Mouse (Mus musculus) thymus, adult 18-20 months (tissue): ENCODE data around the gene Olfr105-ps.

Experiments
- DNase-seq, 2 experiments: peaks; one replicate each; pipeline ENCODE4 v3.0.0; 2022; ENCODE audit warnings: mixed read lengths in 2 of 2

Olfr105-ps gene

DNA sequence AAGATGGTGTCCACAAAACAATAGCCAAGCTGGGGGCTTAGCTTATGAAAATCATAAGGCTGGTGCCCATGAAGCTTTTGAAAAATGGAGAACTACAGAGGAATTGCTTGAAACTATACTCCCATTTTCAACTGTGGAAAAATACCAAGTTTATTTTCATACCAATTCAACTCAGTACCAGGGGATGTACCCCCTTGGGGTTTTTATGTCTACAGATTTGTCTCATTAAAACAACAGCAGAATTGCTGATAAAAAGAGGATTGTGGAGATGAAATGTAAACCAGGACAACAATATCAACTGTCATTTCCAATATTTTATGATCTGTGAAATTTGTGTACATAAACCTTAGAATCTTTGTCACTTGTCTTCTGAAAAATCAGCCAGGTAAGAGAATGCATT is at the start of gene Olfr105-ps:
TSS of gene Olfr105-ps (plus strand) at position 301 of the 400 bp plus-strand sequence.
- no peak for DNase-seq

GRCm38 (mm10) chr17:37339598-37339997 is 39.2 kb upstream of the Olfr105-ps start, which contains the start of gene Olfr103:
TSS of gene Olfr103 (minus strand) at chr17:37339698.
- DNase-seq, result no peak

DNA sequence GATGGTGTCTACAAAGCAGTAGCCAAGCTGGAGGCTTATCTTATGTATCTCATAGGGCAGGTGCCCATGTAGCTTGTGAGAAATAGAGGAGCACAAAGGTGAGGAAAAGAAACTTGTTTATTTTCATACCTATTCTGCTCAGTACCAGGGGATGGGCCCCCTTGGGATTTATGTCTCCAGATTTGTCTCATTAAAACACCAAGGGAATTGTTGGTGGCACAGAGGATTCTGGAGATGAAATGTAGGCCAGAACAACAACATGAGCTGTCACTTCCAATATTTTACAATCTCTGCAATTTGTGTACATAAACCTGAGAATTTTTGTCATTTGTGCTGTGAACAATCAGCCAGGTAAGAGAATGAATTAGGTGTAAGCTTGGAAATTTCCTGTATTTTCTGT is 19.6 kb upstream of the Olfr105-ps start, which contains the start of gene Olfr104-ps:
TSS of gene Olfr104-ps (plus strand) at position 301 of the 400 bp plus-strand sequence.
- DNase-seq, result no peak

- no peak for DNase-seq
These were observed 11.3 kb downstream of the Olfr105-ps start, which contains the start of gene Olfr106-ps for GRCm38 (mm10) chr17:37390093-37390492. TSS of gene Olfr106-ps (plus strand) at chr17:37390393.

DNA sequence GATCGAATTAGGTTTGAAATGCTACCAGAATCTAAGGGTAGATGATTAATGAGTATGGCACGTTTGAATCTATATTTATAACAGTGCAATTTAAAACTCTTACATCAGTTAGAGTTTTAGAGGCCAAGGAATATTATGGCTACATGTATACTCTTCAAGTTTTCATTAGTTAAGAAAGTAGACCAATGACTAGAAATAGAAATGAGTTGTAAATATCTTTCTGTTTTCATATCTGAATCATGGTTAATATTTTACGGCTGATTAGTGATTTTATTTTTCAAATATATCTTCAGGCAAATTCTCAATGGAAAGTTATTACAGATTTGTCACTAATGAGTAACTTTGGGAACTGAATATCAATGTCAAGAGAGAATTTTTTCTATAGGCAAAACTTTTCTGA is 20.1 kb downstream of the Olfr105-ps start, which contains the start of gene Olfr107:
TSS of gene Olfr107 (plus strand) at position 301 of the 400 bp plus-strand sequence.
- DNase-seq, result no peak

GRCm38 (mm10) chr17:37413380-37413779 is 34.5 kb downstream of the Olfr105-ps start:
- DNase-seq, result no peak
